Mouse (Mus musculus): ENCODE measurements at regions not wholly inside any gene's neighbourhood (a gene's known extent, or its start where the extent isn't known, plus 50 kb on each side); places are given as distances from the start of the nearest gene placed in this dataset.

DNA sequence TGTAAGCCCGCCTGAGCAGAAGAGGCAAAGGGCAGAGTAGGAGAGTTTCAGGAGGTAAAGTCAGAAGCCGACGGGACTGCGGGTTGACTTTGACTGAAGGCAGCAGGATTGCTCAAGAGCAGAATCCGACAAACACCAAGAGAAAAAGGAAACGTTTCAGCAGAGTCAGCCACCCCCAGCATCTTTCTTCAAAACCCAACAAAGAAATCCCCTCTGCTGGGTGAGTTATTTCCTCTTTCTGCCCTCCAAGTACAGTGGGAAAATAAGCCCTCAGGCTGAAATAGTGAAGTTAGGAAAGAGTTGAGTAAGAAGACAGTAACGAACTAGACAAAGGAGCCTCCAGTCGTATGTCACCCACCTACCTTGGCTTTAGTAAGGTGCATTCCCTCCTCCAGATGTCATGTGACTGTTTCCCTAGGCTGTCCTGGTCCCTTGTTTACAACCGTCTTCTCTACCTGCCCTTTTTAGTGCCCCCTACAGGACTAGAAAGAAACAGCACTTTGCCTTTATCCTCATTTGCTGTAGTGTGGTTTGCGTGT is 196.9 kb downstream of the Dusp6 start:
- TF ChIP-seq CTCF (IDR thresholded peaks at IDR 0.05) (peak; percentile 75), POLR2A (IDR thresholded peaks at IDR 0.05; ENCODE audit: insufficient read depth, low read depth, low read length) (no peak), EP300 (IDR thresholded peaks at IDR 0.05; ENCODE audit: insufficient read depth, low read depth, low read length) (no peak)
